Mouse (Mus musculus) adipocyte (in vitro differentiated cells): ENCODE data around the gene Olfr133.
"Not testable (repeated sequence)": the region's sequence is repeated elsewhere in the genome, so short reads cannot be mapped to it uniquely, and the experiment has no call there.

Experiments
- DNase-seq: peaks from one replicate; pipeline ENCODE4 v3.0.0-alpha.2; 2016; ENCODE audit warnings: low spot score

Gene Olfr133

GRCm38 (mm10) chr17:38144981-38145380 is at the start of gene Olfr133:
TSS of gene Olfr133 (plus strand) at chr17:38145281.
- DNase-seq: no peak

- DNase-seq: not testable (repeated sequence)
Measured at GRCm38 (mm10) chr17:38124199-38124598, 20.9 kb upstream of the Olfr133 start.

GRCm38 (mm10) chr17:38125371-38125770 is 19.7 kb upstream of the Olfr133 start:
- not testable (repeated sequence) for DNase-seq

GRCm38 (mm10) chr17:38134426-38134825 is 10.7 kb upstream of the Olfr133 start, which contains the start of gene Olfr132:
TSS of gene Olfr132 (minus strand) at chr17:38134526.
- no peak for DNase-seq

- DNase-seq: no peak
Measured at GRCm38 (mm10) chr17:38171088-38171487, 26.0 kb downstream of the Olfr133 start, which contains the start of gene Olfr134. TSS of gene Olfr134 (plus strand) at chr17:38171388.
